ENCODE assay signal across 7 mouse cellular contexts in the genomic region with DNA sequence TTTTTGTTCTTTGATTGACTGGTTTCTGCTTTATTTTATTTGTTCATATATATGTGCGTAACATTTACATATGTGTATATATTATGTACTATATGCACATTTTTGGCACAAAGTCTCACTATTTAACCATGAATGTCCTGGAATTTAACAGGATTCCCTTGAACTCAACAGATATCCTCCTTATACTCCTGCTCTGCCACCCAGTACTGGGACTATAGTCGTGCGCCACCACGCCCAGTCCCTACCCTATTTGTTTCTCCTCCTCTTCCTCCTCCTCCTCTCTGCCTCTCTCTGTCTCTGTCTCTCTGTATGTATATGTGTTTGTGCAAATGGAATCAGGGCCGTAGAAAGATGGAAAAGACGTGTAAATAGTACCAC. TPM values are rescaled to one million over a fixed set of nuclear protein-coding genes. Genes with fewer than 3 reads are reported as not detected.
DNase-seq lines count a peak whose midpoint lies in the region; ATAC-seq and TF ChIP-seq lines count a peak whose summit lies in the region.

No protein-coding gene starts in this region.

- intact Hi-C loops in left cerebral cortex, postnatal 14 days (cut with DNase I): no loop called here

- H3K4me1 ChIP-seq in forebrain, embryonic 16.5 days (replicated peaks; ENCODE audit: control insufficient read depth, insufficient read depth, low read length): peaks cover 10% of the 10 kb centered on the region
- peaks cover 11 to 12% of the 10 kb centered on the region in 2 experiments for H3K4me1 ChIP-seq in liver, embryonic 14.5 days (replicated peaks; ENCODE audit: control insufficient read depth in 2 of 2, insufficient read depth in 2 of 2, low read length in 1 of 2)

- TF ChIP-seq EP300 in liver, embryonic 14.5 days (IDR thresholded peaks at IDR 0.05; ENCODE audit: low read depth): no peak

- TF ChIP-seq CTCF in liver, embryonic 14.5 days (IDR thresholded peaks at IDR 0.05; ENCODE audit: low read depth): no peak

- peak overlapping the region; percentile 55 for H3K4me2 ChIP-seq in forebrain, embryonic 16.5 days (ENCODE audit: low read length)
- peak overlapping the region; percentile 80 for H3K4me2 ChIP-seq in liver, embryonic 14.5 days (ENCODE audit: low read depth)

- H3K4me3 ChIP-seq in forebrain, embryonic 16.5 days (replicated peaks; ENCODE audit: low read length): peak overlapping the region; percentile 12
- peak overlapping the region in 1 of 2 experiments; percentile 27; a peak in 2 of 4 replicates for H3K4me3 ChIP-seq in liver, embryonic 14.5 days (ENCODE audit: insufficient read depth in 1 of 2, low read depth in 2 of 2, low read length in 2 of 2)

- DNase-seq in thymus, postnatal 14 days: peak; percentile 31
- DNase-seq in thymus, postnatal 0 days (ENCODE audit: low spot score): no peak
- DNase-seq in liver, embryonic 14.5 days (ENCODE audit: low read depth in 3 of 3, low spot score in 3 of 3): peak in 1 of 3 experiments; percentile 29
- DNase-seq in T-cell, adult 2 months (ENCODE audit: low spot score): no peak
- DNase-seq in spleen, postnatal 10 days (ENCODE audit: low spot score in 2 of 2): no peak
- no peak for DNase-seq in left cerebral cortex, postnatal 14 days (ENCODE audit: low spot score in 2 of 2)

- WGBS in forebrain, embryonic 16.5 days: 23% methylated on average over 6 of the region's 6 CpGs
- WGBS in liver, embryonic 14.5 days (ENCODE audit: insufficient replicate concordance): 22% methylated on average over 6 of the region's 6 CpGs

- no peaks in the 10 kb centered on the region for H3K9me3 ChIP-seq in forebrain, embryonic 16.5 days (ENCODE audit: control insufficient read depth, low read length)
- H3K9me3 ChIP-seq in liver, embryonic 14.5 days (ENCODE audit: control insufficient read depth, low read length): no peaks in the 10 kb centered on the region

- 0 out of 2 replicates have a peak overlapping the region, but pooled peaks have one; percentile 15 for H3K9ac ChIP-seq in forebrain, embryonic 16.5 days (replicated peaks; ENCODE audit: low read depth, low read length)
- 0 out of 2 replicates have a peak overlapping the region, but pooled peaks have one; percentile 38 for H3K9ac ChIP-seq in liver, embryonic 14.5 days (replicated peaks)

- ATAC-seq in forebrain, embryonic 16.5 days: peak; percentile 62
- peak; percentile 84 for ATAC-seq in liver, embryonic 14.5 days (ENCODE audit: insufficient read depth)

- H3K27ac ChIP-seq in forebrain, embryonic 16.5 days (ENCODE audit: low read length): no peak overlapping the region
- H3K27ac ChIP-seq in liver, embryonic 14.5 days: peak overlapping the region; percentile 83

- peaks cover 11% of the 10 kb centered on the region; the same call in 1 of the 2 replicates for H3K36me3 ChIP-seq in forebrain, embryonic 16.5 days (ENCODE audit: control insufficient read depth, insufficient read depth)
- no peaks in the 10 kb centered on the region; the same call in 1 of the 2 replicates for H3K36me3 ChIP-seq in liver, embryonic 14.5 days (replicated peaks; ENCODE audit: control insufficient read depth, insufficient read depth, low read depth)

- H3K27me3 ChIP-seq in forebrain, embryonic 16.5 days (replicated peaks; ENCODE audit: control insufficient read depth, insufficient read depth, low read length): no peaks in the 10 kb centered on the region
- H3K27me3 ChIP-seq in liver, embryonic 14.5 days (ENCODE audit: control insufficient read depth, insufficient read depth, low read length): no peaks in the 10 kb centered on the region

RNA-seq across cellular contexts. Expression of gene Polrmt, which starts 0.4 kb away (rescaled TPM):
- polyA plus RNA-seq in thymus, postnatal 0 days (2015; fragmentation: Nextera tagmentation; extraction: Ambion mirVana): 35.2 and 39.5 TPM in 2 replicates
- polyA plus RNA-seq in forebrain, embryonic 16.5 days (2015; fragmentation: Nextera tagmentation; extraction: Ambion mirVana): 47.1 and 50.0 TPM in 2 replicates
- polyA plus RNA-seq in liver, embryonic 14.5 days (2012; rRNA removed): 17.4 and 17.9 TPM in 2 replicates
- 10.1 and 13.3 TPM in 2 replicates for polyA plus RNA-seq in liver, embryonic 14.5 days (2014; fragmentation: Nextera tagmentation; extraction: Ambion mirVana)
- 10 to 100 TPM; 43.8 to 45.4 TPM for total RNA-seq in left cerebral cortex, postnatal 14 days (2021)

RNA-seq across cellular contexts. Expression of gene Fgf22, which starts 8.1 kb away (rescaled TPM):
- 0.23 TPM in 1 of 2 replicates, not detected in the other for polyA plus RNA-seq in thymus, postnatal 0 days (2015; fragmentation: Nextera tagmentation; extraction: Ambion mirVana)
- polyA plus RNA-seq in forebrain, embryonic 16.5 days (2015; fragmentation: Nextera tagmentation; extraction: Ambion mirVana): 0.25 and 0.73 TPM in 2 replicates
- not detected in 2 replicates for polyA plus RNA-seq in liver, embryonic 14.5 days (2012; rRNA removed)
- not detected in 2 replicates for polyA plus RNA-seq in liver, embryonic 14.5 days (2014; fragmentation: Nextera tagmentation; extraction: Ambion mirVana)
- total RNA-seq in left cerebral cortex, postnatal 14 days (2021): 1 to 10 TPM; 1.4 to 2.1 TPM

RNA-seq across cellular contexts. Expression of gene Rnf126, which starts 20.0 kb away (rescaled TPM):
- polyA plus RNA-seq in thymus, postnatal 0 days (2015; fragmentation: Nextera tagmentation; extraction: Ambion mirVana): 74.1 and 80.0 TPM in 2 replicates
- polyA plus RNA-seq in forebrain, embryonic 16.5 days (2015; fragmentation: Nextera tagmentation; extraction: Ambion mirVana): 85.8 and 87.2 TPM in 2 replicates
- 46.4 and 51.3 TPM in 2 replicates for polyA plus RNA-seq in liver, embryonic 14.5 days (2012; rRNA removed)
- 27.7 and 33.7 TPM in 2 replicates for polyA plus RNA-seq in liver, embryonic 14.5 days (2014; fragmentation: Nextera tagmentation; extraction: Ambion mirVana)
- total RNA-seq in left cerebral cortex, postnatal 14 days (2021): 10 to 100 TPM; 95.4 to 97.1 TPM

RNA-seq across cellular contexts. Expression of gene Fstl3, which starts 30.3 kb away (rescaled TPM):
- polyA plus RNA-seq in thymus, postnatal 0 days (2015; fragmentation: Nextera tagmentation; extraction: Ambion mirVana): 5.4 and 6.0 TPM in 2 replicates
- 1.1 and 1.4 TPM in 2 replicates for polyA plus RNA-seq in forebrain, embryonic 16.5 days (2015; fragmentation: Nextera tagmentation; extraction: Ambion mirVana)
- 0.54 and 0.56 TPM in 2 replicates for polyA plus RNA-seq in liver, embryonic 14.5 days (2012; rRNA removed)
- 0.18 and 0.23 TPM in 2 replicates for polyA plus RNA-seq in liver, embryonic 14.5 days (2014; fragmentation: Nextera tagmentation; extraction: Ambion mirVana)
- 1 to 10 TPM; 1.7 to 2.2 TPM for total RNA-seq in left cerebral cortex, postnatal 14 days (2021)

RNA-seq across cellular contexts. Expression of gene Hcn2, which starts 30.3 kb away (rescaled TPM):
- 0.05 TPM in 1 of 2 replicates, not detected in the other for polyA plus RNA-seq in thymus, postnatal 0 days (2015; fragmentation: Nextera tagmentation; extraction: Ambion mirVana)
- 0.39 and 0.52 TPM in 2 replicates for polyA plus RNA-seq in forebrain, embryonic 16.5 days (2015; fragmentation: Nextera tagmentation; extraction: Ambion mirVana)
- polyA plus RNA-seq in liver, embryonic 14.5 days (2012; rRNA removed): 0.09 and 0.17 TPM in 2 replicates
- not detected in 2 replicates for polyA plus RNA-seq in liver, embryonic 14.5 days (2014; fragmentation: Nextera tagmentation; extraction: Ambion mirVana)
- total RNA-seq in left cerebral cortex, postnatal 14 days (2021): 10 to 100 TPM; 93.4 to 99.2 TPM
